Mouse (Mus musculus) MEL (cell line): ENCODE measurements around the gene Arpp21.

ENCODE experiments used
- CTCF ChIP-seq, 3 experiments: IDR thresholded peaks in 2 of 3; conservative IDR thresholded peaks in 1 of 3; 2 replicates each; pipeline ENCODE4 v1.5.1; 2011 to 2012; ENCODE audit warnings: low read length in 3 of 3, low read depth in 2 of 3, mild to moderate bottlenecking in 2 of 3, improper control_type of control experiment in 1 of 3, inconsistent platforms in 1 of 3, mixed read lengths in 1 of 3, moderate library complexity in 1 of 3; ENCODE audit not compliant: control insufficient read depth in 1 of 3, insufficient read depth in 1 of 3, poor library complexity in 1 of 3, severe bottlenecking in 1 of 3
- E2F4 ChIP-seq: IDR thresholded peaks from 2 replicates; pipeline ENCODE4 v1.6.1; 2011; ENCODE audit warnings: low read depth, low read length, improper control_type of control experiment, borderline replicate concordance
- ELF1 ChIP-seq: IDR thresholded peaks from 2 replicates; pipeline ENCODE4 v1.6.1; 2014; ENCODE audit warnings: low read depth, mild to moderate bottlenecking, inconsistent platforms, low read length, improper control_type of control experiment, moderate library complexity
- EP300 ChIP-seq, 2 experiments: IDR thresholded peaks; 2 replicates each; pipeline ENCODE4 v1.6.1; 2011; ENCODE audit warnings: improper control_type of control experiment in 2 of 2, low read length in 2 of 2, low read depth in 1 of 2, mild to moderate bottlenecking in 1 of 2
- KAT2A ChIP-seq: conservative IDR thresholded peaks from 2 replicates; pipeline ENCODE4 v1.6.1; 2012; ENCODE audit warnings: low read depth, low read length, improper control_type of control experiment, inconsistent platforms
- MAFK ChIP-seq: IDR thresholded peaks from 2 replicates; pipeline ENCODE4 v1.6.1; 2011; ENCODE audit warnings: low read depth, mild to moderate bottlenecking, low read length, improper control_type of control experiment, borderline replicate concordance
- MYB ChIP-seq: IDR thresholded peaks from 2 replicates; pipeline ENCODE4 v1.6.1; 2011; ENCODE audit warnings: mild to moderate bottlenecking, low read depth, low read length, improper control_type of control experiment
- MYC ChIP-seq: IDR thresholded peaks from 2 replicates; pipeline ENCODE4 v1.6.1; 2011; ENCODE audit warnings: low read depth, mild to moderate bottlenecking, low read length, improper control_type of control experiment, moderate library complexity
- NELFE ChIP-seq: IDR thresholded peaks from 2 replicates; pipeline ENCODE4 v1.6.1; 2011; ENCODE audit warnings: low read depth, low read length, improper control_type of control experiment
- POLR2A ChIP-seq, 2 experiments: IDR thresholded peaks; 2 replicates each; pipeline ENCODE4 v1.6.1; 2011 to 2012; ENCODE audit warnings: low read length in 2 of 2, mild to moderate bottlenecking in 2 of 2, control low read depth in 1 of 2, improper control_type of control experiment in 1 of 2, low read depth in 1 of 2, moderate library complexity in 1 of 2; ENCODE audit not compliant: control insufficient read depth in 1 of 2, insufficient read depth in 1 of 2, poor library complexity in 1 of 2
- POLR2AphosphoS5 ChIP-seq: IDR thresholded peaks from 2 replicates; pipeline ENCODE4 v1.6.1; 2012; ENCODE audit warnings: low read depth, borderline replicate concordance, mild to moderate bottlenecking, inconsistent platforms, low read length, moderate library complexity, mixed read lengths
- RCOR1 ChIP-seq: IDR thresholded peaks from 2 replicates; pipeline ENCODE4 v1.6.1; 2012; ENCODE audit warnings: low read depth, mild to moderate bottlenecking, inconsistent platforms, low read length, improper control_type of control experiment
- TAL1 ChIP-seq: IDR thresholded peaks from 2 replicates; pipeline ENCODE4 v1.6.1; 2012; ENCODE audit warnings: mild to moderate bottlenecking, inconsistent platforms, low read length, moderate library complexity, mixed read lengths
- TCF12 ChIP-seq: IDR thresholded peaks from 2 replicates; pipeline ENCODE4 v1.6.1; 2014; ENCODE audit warnings: low read depth, mild to moderate bottlenecking, inconsistent platforms, low read length, improper control_type of control experiment, moderate library complexity

DNA sequence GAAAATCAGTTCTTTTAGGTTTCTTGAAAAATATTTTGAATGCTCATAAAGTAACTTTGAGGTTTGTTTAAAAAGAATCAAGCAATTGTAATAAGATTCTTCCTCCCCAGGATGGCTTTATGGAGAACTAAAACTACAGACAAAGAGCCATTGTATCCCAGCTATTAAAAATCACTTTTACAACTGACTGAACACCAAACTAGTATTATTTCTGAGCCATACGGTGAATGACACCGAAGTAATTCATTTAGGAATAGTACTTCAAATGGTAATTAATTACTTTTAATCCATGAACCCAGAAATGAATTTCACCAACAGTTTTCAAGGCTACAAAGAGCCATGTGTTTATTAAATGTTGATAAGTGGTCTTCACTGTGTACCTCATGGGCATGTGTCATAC, 74.8 kb downstream of the Arpp21 start:
- TF ChIP-seq EP300 (IDR thresholded peaks at IDR 0.05; ENCODE audit: low read depth in 1 of 2, low read length in 2 of 2) (no peak), MYB (no peak), TCF12 (no peak), ELF1 (no peak), POLR2A (IDR thresholded peaks at IDR 0.05; ENCODE audit: control insufficient read depth in 1 of 2, insufficient read depth in 1 of 2, low read depth in 1 of 2, low read length in 2 of 2, poor library complexity in 1 of 2) (no peak), CTCF (IDR thresholded peaks at IDR 0.05 in 2 of 3, conservative IDR thresholded peaks at IDR 0.05 in 1 of 3; ENCODE audit: control insufficient read depth in 1 of 3, insufficient read depth in 1 of 3, low read depth in 2 of 3, low read length in 3 of 3, poor library complexity in 1 of 3, severe bottlenecking in 1 of 3) (no peak), MAFK (no peak), KAT2A (no peak), TAL1 (no peak), POLR2AphosphoS5 (no peak), NELFE (no peak), E2F4 (no peak), RCOR1 (no peak), MYC (no peak)
